Mouse (Mus musculus) bone marrow, adult 2 months (tissue): ENCODE data around the gene Trim38. TPM values are rescaled to one million over a fixed set of nuclear protein-coding genes. Genes with fewer than 3 reads are reported as not detected.
"Not testable (repeated sequence)": the region's sequence is repeated elsewhere in the genome, so short reads cannot be mapped to it uniquely, and the experiment has no call there.

Experiments
- H3K27ac ChIP-seq: fragments of 200-500 bp; 2 replicates; pipeline ENCODE4 v1.5.1; 2012; ENCODE audit warnings: low read depth, mild to moderate bottlenecking, control low read depth, inconsistent platforms, low read length; ENCODE audit not compliant: control insufficient read depth, poor library complexity, insufficient read depth
- H3K4me1 ChIP-seq: fragments of 200-500 bp; 2 replicates; pipeline ENCODE4 v1.6.1; 2011; ENCODE audit warnings: low read length; ENCODE audit not compliant: control insufficient read depth, insufficient read depth
- H3K4me3 ChIP-seq: fragments of 200-500 bp; replicated peaks from 2 replicates; pipeline ENCODE3; 2011; ENCODE audit warnings: mild to moderate bottlenecking, low read depth, low read length, control low read depth; ENCODE audit not compliant: control insufficient read depth
- CTCF ChIP-seq: fragments of 200-500 bp; IDR thresholded peaks from 2 replicates; pipeline ENCODE4 v1.5.1; 2011; ENCODE audit warnings: low read length, control low read depth; ENCODE audit not compliant: control insufficient read depth, insufficient read depth
- POLR2A ChIP-seq: fragments of 200-500 bp; IDR thresholded peaks from 2 replicates; pipeline ENCODE4 v1.6.1; 2011; ENCODE audit warnings: low read depth, mild to moderate bottlenecking, control low read depth, low read length, borderline replicate concordance; ENCODE audit not compliant: control insufficient read depth
- WGBS: fragments of 180-500 bp; shearing (Covaris S2); methylation state at CpG from one replicate; pipeline ENCODE4 v1.1.7; 2018; 5-methylcytosine and 5-hydroxymethylcytosine counted together
- polyA plus RNA-seq: library from polyadenylated mRNA; stranded (reverse); fragments of >200 nt; gene quantifications from 2 replicates; pipeline ENCODE4 v1.2.4, GENCODE M21; 2011; ENCODE audit warnings: low replicate concordance; ENCODE audit not compliant: missing spikeins, insufficient read depth, insufficient read length

Trim38 gene
- polyA plus RNA-seq, 1 experiment: not detected

DNA sequence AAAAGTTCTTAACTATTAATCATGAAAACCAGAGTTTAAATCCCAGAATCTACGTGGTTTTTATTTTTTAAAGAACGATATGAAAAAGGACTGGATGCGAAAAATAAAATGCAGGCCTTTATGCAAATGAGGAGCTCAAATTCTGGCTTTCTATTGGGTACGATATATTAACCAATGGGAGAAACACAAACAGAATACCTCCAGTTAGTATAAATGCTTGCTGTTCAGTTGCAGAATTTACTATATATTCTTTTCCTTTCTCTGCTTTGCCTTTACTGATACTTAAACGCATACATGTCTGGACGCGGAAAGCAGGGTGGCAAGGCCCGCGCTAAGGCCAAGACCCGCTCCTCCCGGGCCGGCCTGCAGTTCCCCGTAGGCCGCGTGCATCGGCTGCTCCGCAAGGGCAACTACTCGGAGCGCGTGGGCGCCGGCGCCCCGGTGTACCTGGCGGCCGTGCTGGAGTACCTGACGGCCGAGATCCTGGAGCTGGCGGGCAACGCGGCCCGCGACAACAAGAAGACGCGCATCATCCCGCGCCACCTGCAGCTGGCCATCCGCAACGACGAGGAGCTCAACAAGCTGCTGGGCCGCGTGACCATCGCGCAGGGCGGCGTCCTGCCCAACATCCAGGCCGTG, 18.8 kb upstream of the Trim38 start, which contains the start of gene Hist1h2ab:
TSS of gene Hist1h2ab (plus strand) at position 288 of the 639 bp plus-strand sequence.
- peak within 1 kb of the TSS; percentile 94 for H3K27ac ChIP-seq
- WGBS: under 1% methylated on average over 31 of the region's 47 CpGs
- H3K4me3 ChIP-seq: peak within 1 kb of the TSS; percentile 69
- not testable (repeated sequence) for H3K4me1 ChIP-seq
- TF ChIP-seq POLR2A: peak; percentile 98

DNA sequence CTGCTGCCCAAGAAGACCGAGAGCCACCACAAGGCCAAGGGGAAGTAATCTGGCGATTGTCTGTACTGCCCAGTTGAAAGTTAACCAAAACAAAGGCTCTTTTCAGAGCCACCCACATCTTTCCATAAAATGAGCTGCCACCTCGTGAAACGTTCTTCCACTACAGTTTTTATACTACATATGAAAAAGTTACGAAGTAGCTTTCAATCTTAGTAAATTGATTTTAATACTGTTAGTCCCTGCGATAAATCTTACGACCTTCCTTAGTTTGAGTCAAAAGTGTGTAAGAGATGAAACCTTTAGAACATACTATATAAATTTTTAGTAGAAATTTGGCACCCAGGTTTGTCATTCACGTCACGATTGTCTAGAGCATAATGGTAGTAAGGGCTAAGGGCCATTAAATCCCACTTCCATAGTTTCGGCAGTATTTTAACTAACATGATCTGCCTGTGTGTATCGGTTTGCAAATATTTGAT, 18.2 kb upstream of the Trim38 start:
- Histone ChIP-seq H3K4me3 (peak overlapping the region; percentile 55), H3K4me1 (peaks cover 2% of the 10 kb centered on the region; the same call in 1 of the 2 replicates), H3K27ac (peak overlapping the region; percentile 94)
- WGBS: 1% methylated on average over 11 of the region's 11 CpGs
- TF ChIP-seq POLR2A (no peak), CTCF (no peak)

- Histone ChIP-seq H3K27ac (peak within 1 kb of the TSS; percentile 96), H3K4me3 (peak within 1 kb of the TSS; percentile 74)
- WGBS: under 1% methylated on average over 20 of the region's 47 CpGs
- peak; percentile 80; the same call in 1 of the 2 replicates for TF ChIP-seq POLR2A
- H3K4me1 ChIP-seq: not testable (repeated sequence)
Measured at GRCm38 (mm10) chr13:23752067-23752741, 17.5 kb upstream of the Trim38 start, which contains the start of gene Hist1h3b. Gene Hist1h3b, plus strand, starts transcription at chr13:23752267.

GRCm38 (mm10) chr13:23752742-23753172, 17.0 kb upstream of the Trim38 start:
- no peak for TF ChIP-seq CTCF
- TF ChIP-seq POLR2A: no peak
- Histone ChIP-seq H3K4me1 (peaks cover 2% of the 10 kb centered on the region; the same call in 1 of the 2 replicates), H3K4me3 (peak overlapping the region; percentile 74), H3K27ac (peak overlapping the region; percentile 96)
- 9% methylated on average over 6 of the region's 6 CpGs for WGBS

GRCm38 (mm10) chr13:23753314-23754078, 16.2 kb upstream of the Trim38 start:
- H3K27ac ChIP-seq: no peak overlapping the region
- peaks cover 2% of the 10 kb centered on the region; the same call in 1 of the 2 replicates for H3K4me1 ChIP-seq
- WGBS: 59% methylated on average over 4 of the region's 4 CpGs
- H3K4me3 ChIP-seq: no peak overlapping the region
- TF ChIP-seq POLR2A (no peak), CTCF (no peak)

DNA sequence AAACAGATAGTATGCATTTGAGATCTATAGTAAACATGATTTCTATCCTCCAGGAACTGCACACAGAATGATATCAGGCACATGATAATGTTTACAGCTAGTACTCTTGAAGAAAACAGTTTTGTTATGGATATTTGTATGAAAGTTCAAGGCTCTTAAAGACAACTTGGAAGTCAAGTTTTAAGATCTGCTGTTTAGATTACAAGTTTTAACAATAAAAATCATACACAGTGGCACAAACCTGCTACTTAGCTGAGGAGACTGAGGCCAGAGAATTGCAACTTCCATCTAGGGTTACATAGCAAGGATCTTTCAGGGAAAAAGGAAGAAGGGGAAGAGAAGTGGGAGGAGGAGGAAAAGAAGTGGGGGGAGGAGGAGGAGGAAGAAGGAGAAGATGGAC, 14.7 kb upstream of the Trim38 start:
- Histone ChIP-seq H3K27ac (no peak overlapping the region), H3K4me3 (no peak overlapping the region), H3K4me1 (peaks cover 2% of the 10 kb centered on the region; the same call in 1 of the 2 replicates)
- no peak for TF ChIP-seq CTCF
- no peak for TF ChIP-seq POLR2A

GRCm38 (mm10) chr13:23756790-23757189, 12.9 kb upstream of the Trim38 start, which contains the start of gene Hist1h4b:
Gene Hist1h4b, plus strand, starts transcription at chr13:23757013.
- Histone ChIP-seq H3K27ac (peak within 1 kb of the TSS; percentile 98), H3K4me3 (peak within 1 kb of the TSS; percentile 49), H3K4me1 (peaks cover 2% of the 10 kb centered on the region; the same call in 1 of the 2 replicates)
- WGBS: 0% methylated on average over 22 of the region's 22 CpGs
- peak; percentile 99 for TF ChIP-seq POLR2A
- TF ChIP-seq CTCF: no peak
